Mouse (Mus musculus) cerebellum, adult 2 months (tissue): ENCODE data around the gene Acsl3. TPM values are rescaled to one million over a fixed set of nuclear protein-coding genes. Genes with fewer than 3 reads are reported as not detected.

Experiments used
- DNase-seq, 2 experiments: peaks; one replicate each; pipeline ENCODE4 v3.0.0; 2021
- H3K27ac ChIP-seq: fragments of 200-500 bp; 2 replicates; pipeline ENCODE4 v1.5.1; 2012; ENCODE audit warnings: low read length, control low read depth, inconsistent platforms; ENCODE audit not compliant: insufficient read depth
- H3K27me3 ChIP-seq: fragments of 200-500 bp; 2 replicates; pipeline ENCODE4 v1.6.1; 2012; ENCODE audit warnings: inconsistent platforms, mild to moderate bottlenecking, low read length, moderate library complexity; ENCODE audit not compliant: control insufficient read depth, insufficient read depth
- H3K4me1 ChIP-seq: fragments of 200-500 bp; 2 replicates; pipeline ENCODE4 v1.6.1; 2011; ENCODE audit warnings: low read length; ENCODE audit not compliant: control insufficient read depth, insufficient read depth
- H3K4me3 ChIP-seq: fragments of 200-500 bp; replicated peaks from 2 replicates; pipeline ENCODE3; 2011; ENCODE audit warnings: mild to moderate bottlenecking, low read depth, low read length, control low read depth; ENCODE audit not compliant: insufficient read depth
- CTCF ChIP-seq: fragments of 200-500 bp; IDR thresholded peaks from 2 replicates; pipeline ENCODE4 v1.5.1; 2011; ENCODE audit warnings: low read depth, mild to moderate bottlenecking, control low read depth, low read length, moderate library complexity, borderline replicate concordance; ENCODE audit not compliant: insufficient read depth
- POLR2A ChIP-seq: fragments of 200-500 bp; IDR thresholded peaks from 2 replicates; pipeline ENCODE4 v1.6.1; 2011; ENCODE audit warnings: low read length, control low read depth, borderline replicate concordance; ENCODE audit not compliant: insufficient read depth
- WGBS: fragments of 180-500 bp; shearing (Covaris S2); methylation state at CpG from one replicate; pipeline ENCODE4 v1.1.7; 2018; 5-methylcytosine and 5-hydroxymethylcytosine counted together
- polyA plus RNA-seq: library from polyadenylated mRNA; depleted of rRNA; stranded (reverse); fragments of >200 nt; gene quantifications from 2 replicates; pipeline ENCODE4 v1.2.3, GENCODE M21; 2012

Gene Acsl3
- polyA plus RNA-seq, 1 experiment = 91.8 TPM

- peak overlapping the region; percentile 66 for H3K4me3 ChIP-seq
- H3K27me3 ChIP-seq = no peaks in the 10 kb centered on the region
- H3K4me1 ChIP-seq = no peaks in the 10 kb centered on the region; the same call in 1 of the 2 replicates
- peak overlapping the region; percentile 95; the same call in 1 of the 2 replicates for H3K27ac ChIP-seq
- 41% methylated on average over 4 of the region's 4 CpGs for WGBS
- TF ChIP-seq POLR2A (no peak), CTCF (no peak)
- peak; percentile 18 to 21 for DNase-seq
These were observed 1.7 kb downstream of the Acsl3 start for GRCm38 (mm10) chr1:78659270-78659823.

- Histone ChIP-seq H3K4me1 (no peaks in the 10 kb centered on the region; the same call in 1 of the 2 replicates), H3K27me3 (no peaks in the 10 kb centered on the region), H3K4me3 (no peak overlapping the region), H3K27ac (no peak overlapping the region)
- DNase-seq = peak in 1 of 2 experiments; percentile 31
- TF ChIP-seq POLR2A (no peak), CTCF (no peak)
- 41% methylated on average over 4 of the region's 4 CpGs for WGBS
These were observed 6.7 kb downstream of the Acsl3 start for GRCm38 (mm10) chr1:78664326-78664725.

GRCm38 (mm10) chr1:78665954-78666499 is 8.4 kb downstream of the Acsl3 start:
- H3K4me1 ChIP-seq = no peaks in the 10 kb centered on the region; the same call in 1 of the 2 replicates
- 94% methylated on average over 9 of the region's 9 CpGs for WGBS
- DNase-seq = no peak
- H3K27me3 ChIP-seq = no peaks in the 10 kb centered on the region
- H3K27ac ChIP-seq = no peak overlapping the region
- no peak overlapping the region for H3K4me3 ChIP-seq
- TF ChIP-seq POLR2A (no peak), CTCF (no peak)

- Histone ChIP-seq H3K27ac (no peak overlapping the region), H3K4me3 (no peak overlapping the region), H3K4me1 (no peaks in the 10 kb centered on the region), H3K27me3 (no peaks in the 10 kb centered on the region)
- no peak for DNase-seq
- WGBS = 95% methylated on average over 1 of the region's 1 CpGs
- TF ChIP-seq POLR2A (no peak), CTCF (no peak)
These were observed 9.0 kb downstream of the Acsl3 start for GRCm38 (mm10) chr1:78666585-78666984.

- WGBS = 81% methylated on average over 3 of the region's 3 CpGs
- H3K4me3 ChIP-seq = no peak overlapping the region
- H3K4me1 ChIP-seq = no peaks in the 10 kb centered on the region; the same call in 1 of the 2 replicates
- no peak overlapping the region for H3K27ac ChIP-seq
- no peaks in the 10 kb centered on the region for H3K27me3 ChIP-seq
- no peak for TF ChIP-seq CTCF
- TF ChIP-seq POLR2A = no peak
- DNase-seq = no peak
These were observed 24.7 kb downstream of the Acsl3 start for GRCm38 (mm10) chr1:78682291-78682690.

- 86% methylated on average over 8 of the region's 8 CpGs for WGBS
- no peak overlapping the region for H3K27ac ChIP-seq
- DNase-seq = no peak
- no peak for TF ChIP-seq CTCF
- TF ChIP-seq POLR2A = no peak
- no peaks in the 10 kb centered on the region for H3K4me1 ChIP-seq
- no peaks in the 10 kb centered on the region for H3K27me3 ChIP-seq
- no peak overlapping the region for H3K4me3 ChIP-seq
These were observed 26.5 kb downstream of the Acsl3 start for GRCm38 (mm10) chr1:78684128-78684527.

GRCm38 (mm10) chr1:78686872-78687271 is 29.2 kb downstream of the Acsl3 start:
- DNase-seq = peak in 1 of 2 experiments; percentile 36

GRCm38 (mm10) chr1:78688149-78688548 is 30.5 kb downstream of the Acsl3 start:
- DNase-seq = no peak
- Histone ChIP-seq H3K27ac (no peak overlapping the region), H3K4me1 (no peaks in the 10 kb centered on the region), H3K27me3 (no peaks in the 10 kb centered on the region), H3K4me3 (no peak overlapping the region)
- TF ChIP-seq CTCF (peak; percentile 42; the same call in 1 of the 2 replicates), POLR2A (no peak)
- WGBS = 78% methylated on average over 7 of the region's 7 CpGs

More at GRCm38 (mm10) chr1:78686872-78687271, 29.2 kb downstream of the Acsl3 start:
- Histone ChIP-seq H3K4me3 (no peak overlapping the region), H3K4me1 (no peaks in the 10 kb centered on the region), H3K27ac (no peak overlapping the region), H3K27me3 (no peaks in the 10 kb centered on the region)
- TF ChIP-seq POLR2A = no peak
- TF ChIP-seq CTCF = peak; percentile 54; the same call in 1 of the 2 replicates
